ENCODE assay signal across 12 mouse cellular contexts in genomic region chr4:106025966-106026637, GRCm38 (mm10).
A peak's percentile ranks its signal among the peaks of the same experiment; 100 is the strongest.
DNase-seq lines count a peak whose midpoint lies in the region; ATAC-seq lines count a peak whose summit lies in the region.
"Had no signal": no experiment of that assay in that cellular context is flagged by ENCODE, and none has a peak within 500 bp of the region (broad histone marks: within the 10 kb centered on the region; RNA-seq: fewer than 3 reads in every experiment).

No protein-coding gene starts in this region.

- intact Hi-C loops in gastrocnemius, postnatal 14 days (cut with DNase I; ENCODE audit: low total_unique reads), result no loop called here

- ATAC-seq in embryonic facial prominence, embryonic 11.5 days (replicated peaks; ENCODE audit: insufficient number of reproducible peaks, low FRiP score, low TSS enrichment, low read depth), result peak; percentile 63
- no peak for ATAC-seq in liver, embryonic 12.5 days
- no peak for ATAC-seq in monocyte, adult 5-6 weeks (replicated peaks; ENCODE audit: insufficient number of reproducible peaks, low FRiP score, low TSS enrichment, poor library complexity, severe bottlenecking)
- no peak for ATAC-seq in forebrain, embryonic 11.5 days (replicated peaks; ENCODE audit: low FRiP score)

- H3K9ac ChIP-seq in embryonic facial prominence, embryonic 11.5 days (replicated peaks; ENCODE audit: low read length), result no peak overlapping the region
- no peak overlapping the region for H3K9ac ChIP-seq in liver, embryonic 12.5 days
- H3K9ac ChIP-seq in forebrain, embryonic 11.5 days (ENCODE audit: low read length), result no peak overlapping the region
- H3K9ac ChIP-seq: heart, embryonic 13.5 days; liver, embryonic 14.5 days; neural tube, embryonic 12.5 days had no signal

- no peak overlapping the region; the same call in 1 of the 2 replicates for H3K27ac ChIP-seq in embryonic facial prominence, embryonic 11.5 days (replicated peaks; ENCODE audit: low read depth, low read length)
- no peak overlapping the region for H3K27ac ChIP-seq in liver, embryonic 12.5 days
- no peak overlapping the region for H3K27ac ChIP-seq in forebrain, embryonic 11.5 days (ENCODE audit: low read depth, low read length)
- H3K27ac ChIP-seq: heart, embryonic 13.5 days; liver, embryonic 14.5 days; neural tube, embryonic 12.5 days had no signal

- WGBS in embryonic facial prominence, embryonic 11.5 days, result 37% methylated on average over 15 of the region's 15 CpGs
- 65% methylated on average over 15 of the region's 15 CpGs for WGBS in liver, embryonic 12.5 days (ENCODE audit: insufficient replicate concordance)
- WGBS in forebrain, embryonic 11.5 days, result 83% methylated on average over 15 of the region's 15 CpGs

- no peaks in the 10 kb centered on the region for H3K36me3 ChIP-seq in embryonic facial prominence, embryonic 11.5 days (replicated peaks; ENCODE audit: control insufficient read depth, insufficient read depth, low read depth, low read length)
- no peaks in the 10 kb centered on the region for H3K36me3 ChIP-seq in liver, embryonic 12.5 days
- H3K36me3 ChIP-seq in forebrain, embryonic 11.5 days (ENCODE audit: control insufficient read depth, insufficient read depth, low read length), result no peaks in the 10 kb centered on the region
- H3K36me3 ChIP-seq: G1E; heart, embryonic 13.5 days; neural tube, embryonic 12.5 days had no signal

- H3K4me2 ChIP-seq in embryonic facial prominence, embryonic 11.5 days (ENCODE audit: low read depth, low read length), result no peak overlapping the region
- no peak overlapping the region for H3K4me2 ChIP-seq in liver, embryonic 12.5 days
- H3K4me2 ChIP-seq in forebrain, embryonic 11.5 days (ENCODE audit: low read depth, low read length, severe bottlenecking), result no peak overlapping the region
- H3K4me2 ChIP-seq: heart, embryonic 13.5 days; neural tube, embryonic 12.5 days had no signal

- no peaks in the 10 kb centered on the region; the same call in 1 of the 2 replicates for H3K4me1 ChIP-seq in embryonic facial prominence, embryonic 11.5 days (ENCODE audit: control insufficient read depth, insufficient read depth, low read length)
- no peaks in the 10 kb centered on the region for H3K4me1 ChIP-seq in liver, embryonic 12.5 days
- H3K4me1 ChIP-seq in forebrain, embryonic 11.5 days (replicated peaks; ENCODE audit: control insufficient read depth, insufficient read depth, low read length), result no peaks in the 10 kb centered on the region
- H3K4me1 ChIP-seq: heart, embryonic 13.5 days; neural tube, embryonic 12.5 days had no signal

- no peaks in the 10 kb centered on the region for H3K9me3 ChIP-seq in embryonic facial prominence, embryonic 11.5 days (replicated peaks; ENCODE audit: control insufficient read depth, low read length)
- no peaks in the 10 kb centered on the region for H3K9me3 ChIP-seq in liver, embryonic 12.5 days (replicated peaks)
- no peaks in the 10 kb centered on the region for H3K9me3 ChIP-seq in forebrain, embryonic 11.5 days (ENCODE audit: control insufficient read depth, low read length)
- H3K9me3 ChIP-seq: heart, embryonic 13.5 days; neural tube, embryonic 12.5 days had no signal

- no peak overlapping the region for H3K4me3 ChIP-seq in embryonic facial prominence, embryonic 11.5 days (ENCODE audit: low read depth, low read length)
- H3K4me3 ChIP-seq in liver, embryonic 12.5 days, result no peak overlapping the region
- no peak overlapping the region for H3K4me3 ChIP-seq in forebrain, embryonic 11.5 days (ENCODE audit: low read depth, low read length)
- H3K4me3 ChIP-seq: heart, embryonic 13.5 days; neural tube, embryonic 12.5 days had no signal

- DNase-seq in layer of hippocampus, adult 11-12 months (ENCODE audit: low spot score), result peak; percentile 28
- no peak for DNase-seq in layer of hippocampus, adult 9-10 months (ENCODE audit: low spot score)
- peak; percentile 80 for DNase-seq in embryonic facial prominence, embryonic 11.5 days (ENCODE audit: low spot score)
- peak; percentile 68 for DNase-seq in gastrocnemius, postnatal 14 days
- peak; percentile 11 for DNase-seq in lung, postnatal 14 days
- DNase-seq in forebrain, embryonic 11.5 days (ENCODE audit: low spot score), result no peak

- no peaks in the 10 kb centered on the region for H3K27me3 ChIP-seq in embryonic facial prominence, embryonic 11.5 days (ENCODE audit: control insufficient read depth, insufficient read depth, low read length)
- no peaks in the 10 kb centered on the region for H3K27me3 ChIP-seq in liver, embryonic 12.5 days (replicated peaks)
- H3K27me3 ChIP-seq in forebrain, embryonic 11.5 days (ENCODE audit: control insufficient read depth, insufficient read depth, low read length), result no peaks in the 10 kb centered on the region
- H3K27me3 ChIP-seq: heart, embryonic 13.5 days; neural tube, embryonic 12.5 days had no signal

Comparison
In these comparisons a context has a peak if more than half of its experiments do, and no peak if none do; other contexts are left out.
1. DNase-seq: peak in layer of hippocampus, adult 11-12 months (single experiment), embryonic facial prominence, embryonic 11.5 days (single experiment), gastrocnemius, postnatal 14 days (single experiment) and lung, postnatal 14 days (single experiment); none in layer of hippocampus, adult 9-10 months (single experiment) and forebrain, embryonic 11.5 days (single experiment).